Mouse (Mus musculus): ENCODE results near the gene Apip. TPM values are rescaled to one million over a fixed set of nuclear protein-coding genes. Genes with fewer than 3 reads are reported as not detected.

Gene Apip
- 20.5 and 35.4 TPM in 2 replicates for polyA plus RNA-seq (2011; ENCODE audit: insufficient read depth, insufficient read length, low replicate concordance, missing spikeins)

DNA sequence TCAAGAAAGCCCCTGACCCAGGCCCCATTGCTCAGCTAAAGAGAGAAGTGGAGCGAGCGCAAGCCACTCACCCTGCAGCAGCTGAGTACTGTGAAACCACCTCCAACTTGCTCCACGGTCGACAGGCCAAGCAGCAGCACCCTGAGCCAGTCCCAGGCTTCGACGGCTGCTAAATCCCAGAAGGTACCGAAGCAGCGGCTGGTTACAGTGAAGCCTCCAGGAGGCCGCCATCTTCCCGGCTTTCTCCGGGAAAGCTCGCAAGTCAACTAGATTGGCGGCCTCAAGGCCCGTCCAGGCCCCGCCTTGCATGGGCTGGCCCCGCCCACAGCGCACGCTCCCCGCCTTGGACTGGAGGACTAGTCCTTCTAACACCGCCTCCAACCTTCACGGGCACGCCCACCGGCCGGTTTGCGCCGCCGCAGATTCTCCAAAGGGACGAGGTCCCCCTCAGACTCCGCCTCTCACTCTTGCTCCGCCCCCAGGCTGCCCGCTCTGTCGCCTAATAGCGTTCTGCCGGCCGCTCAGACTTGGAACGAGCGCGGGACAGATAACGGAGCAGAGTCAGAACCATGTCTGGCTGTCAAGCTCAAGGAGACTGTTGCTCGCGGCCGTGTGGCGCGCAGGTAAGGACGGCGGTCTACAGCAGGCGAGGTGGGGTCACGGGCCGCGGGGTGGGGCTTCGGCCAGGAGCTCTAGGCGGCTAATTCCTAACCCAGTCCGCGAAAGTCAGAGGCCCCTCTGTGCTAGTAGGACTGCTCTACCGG, at the start of gene Apip, which contains the start of gene Pdhx:
Gene Apip (plus strand): TSS at position 457 of the 764 bp plus-strand sequence.
Gene Pdhx (minus strand): TSS at position 295 of the 764 bp plus-strand sequence.
- Histone ChIP-seq H3K4me3 (replicated peaks; ENCODE audit: control insufficient read depth, low read depth, low read length) (peak within 1 kb of the TSS; percentile 96), H3K27ac (ENCODE audit: control insufficient read depth, insufficient read depth, low read depth, low read length, poor library complexity) (peak within 1 kb of the TSS; percentile 88), H3K4me1 (ENCODE audit: control insufficient read depth, insufficient read depth, low read length) (no peaks in the 10 kb centered on the region)
- TF ChIP-seq CTCF (IDR thresholded peaks at IDR 0.05; ENCODE audit: control insufficient read depth, insufficient read depth, low read length) (no peak), POLR2A (IDR thresholded peaks at IDR 0.05; ENCODE audit: borderline replicate concordance, control insufficient read depth, low read depth, low read length) (peak; percentile 68; the same call in 1 of the 2 replicates)
- WGBS, result under 1% methylated on average over 55 of the region's 55 CpGs

DNA sequence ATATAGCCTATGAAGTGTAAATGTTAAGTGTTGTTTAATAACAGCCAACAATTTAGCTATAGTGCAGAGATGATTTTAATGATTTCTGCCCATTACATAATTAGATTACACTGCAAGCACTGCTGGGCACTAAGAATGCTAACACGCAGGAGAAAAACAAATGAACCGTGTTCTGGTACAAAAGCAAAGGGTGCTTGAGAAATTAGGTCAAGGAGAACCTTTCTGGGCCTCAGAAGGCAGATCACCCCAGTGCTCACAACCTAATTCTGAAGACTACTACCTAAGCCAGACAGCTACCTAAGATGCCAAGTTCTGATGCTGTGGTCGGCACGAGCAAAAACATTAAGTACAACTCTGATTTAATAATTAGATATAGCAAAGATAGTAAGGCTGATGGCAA, 35.6 kb upstream of the Apip start:
- WGBS, result 88% methylated on average over 4 of the region's 4 CpGs
- H3K4me1 ChIP-seq (ENCODE audit: control insufficient read depth, insufficient read depth, low read length), result no peaks in the 10 kb centered on the region
- TF ChIP-seq CTCF (IDR thresholded peaks at IDR 0.05; ENCODE audit: control insufficient read depth, insufficient read depth, low read length), result no peak
- TF ChIP-seq POLR2A (IDR thresholded peaks at IDR 0.05; ENCODE audit: borderline replicate concordance, control insufficient read depth, low read depth, low read length), result no peak
- no peak overlapping the region for H3K4me3 ChIP-seq (replicated peaks; ENCODE audit: control insufficient read depth, low read depth, low read length)
- no peak overlapping the region for H3K27ac ChIP-seq (ENCODE audit: control insufficient read depth, insufficient read depth, low read depth, low read length, poor library complexity)

DNA sequence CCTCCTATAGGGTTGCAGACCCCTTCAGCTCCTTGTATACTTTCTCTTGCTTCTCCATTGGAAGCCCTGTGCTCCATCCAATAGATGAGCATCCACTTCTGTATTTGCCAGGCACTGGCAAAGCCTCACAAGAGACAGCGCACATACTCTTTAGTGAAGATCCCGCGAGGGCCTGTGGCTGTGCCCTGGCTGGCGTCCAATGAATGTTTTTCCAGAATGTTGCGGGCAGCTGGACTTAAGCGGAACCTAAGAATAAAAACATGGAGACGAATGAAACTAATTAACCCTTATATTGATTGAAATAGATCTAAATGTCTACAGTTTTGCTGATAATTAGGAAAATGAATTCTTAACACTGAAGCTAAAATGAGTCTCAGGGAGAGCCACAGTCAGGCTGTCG, 32.6 kb upstream of the Apip start:
- 92% methylated on average over 8 of the region's 8 CpGs for WGBS
- Histone ChIP-seq H3K27ac (ENCODE audit: control insufficient read depth, insufficient read depth, low read depth, low read length, poor library complexity) (no peak overlapping the region), H3K4me1 (ENCODE audit: control insufficient read depth, insufficient read depth, low read length) (no peaks in the 10 kb centered on the region), H3K4me3 (replicated peaks; ENCODE audit: control insufficient read depth, low read depth, low read length) (no peak overlapping the region)
- TF ChIP-seq POLR2A (IDR thresholded peaks at IDR 0.05; ENCODE audit: borderline replicate concordance, control insufficient read depth, low read depth, low read length), result no peak
- TF ChIP-seq CTCF (IDR thresholded peaks at IDR 0.05; ENCODE audit: control insufficient read depth, insufficient read depth, low read length), result no peak

DNA sequence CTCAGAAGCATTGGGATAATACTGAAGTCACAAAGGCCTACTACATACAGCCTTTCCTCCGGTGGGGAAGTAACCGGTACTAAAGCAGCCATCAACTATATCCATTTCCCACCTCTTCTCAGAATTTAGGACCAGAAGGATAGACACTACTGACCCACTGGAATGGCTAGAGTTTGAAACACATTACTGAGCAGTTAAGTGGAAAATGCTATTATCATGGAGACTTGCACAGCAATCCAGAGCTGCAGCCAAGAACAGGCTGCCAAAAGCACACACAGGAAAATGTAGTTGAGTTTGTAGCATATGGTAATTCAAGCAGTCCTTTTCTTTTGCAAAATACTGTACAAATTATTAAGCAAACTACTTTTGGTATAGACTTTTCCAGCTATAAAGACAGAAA, 28.2 kb upstream of the Apip start:
- Histone ChIP-seq H3K4me3 (replicated peaks; ENCODE audit: control insufficient read depth, low read depth, low read length) (no peak overlapping the region), H3K27ac (ENCODE audit: control insufficient read depth, insufficient read depth, low read depth, low read length, poor library complexity) (no peak overlapping the region), H3K4me1 (ENCODE audit: control insufficient read depth, insufficient read depth, low read length) (no peaks in the 10 kb centered on the region)
- TF ChIP-seq CTCF (IDR thresholded peaks at IDR 0.05; ENCODE audit: control insufficient read depth, insufficient read depth, low read length), result no peak
- no peak for TF ChIP-seq POLR2A (IDR thresholded peaks at IDR 0.05; ENCODE audit: borderline replicate concordance, control insufficient read depth, low read depth, low read length)
- whole genome bisulfite sequencing, result 91% methylated on average over 2 of the region's 2 CpGs

DNA sequence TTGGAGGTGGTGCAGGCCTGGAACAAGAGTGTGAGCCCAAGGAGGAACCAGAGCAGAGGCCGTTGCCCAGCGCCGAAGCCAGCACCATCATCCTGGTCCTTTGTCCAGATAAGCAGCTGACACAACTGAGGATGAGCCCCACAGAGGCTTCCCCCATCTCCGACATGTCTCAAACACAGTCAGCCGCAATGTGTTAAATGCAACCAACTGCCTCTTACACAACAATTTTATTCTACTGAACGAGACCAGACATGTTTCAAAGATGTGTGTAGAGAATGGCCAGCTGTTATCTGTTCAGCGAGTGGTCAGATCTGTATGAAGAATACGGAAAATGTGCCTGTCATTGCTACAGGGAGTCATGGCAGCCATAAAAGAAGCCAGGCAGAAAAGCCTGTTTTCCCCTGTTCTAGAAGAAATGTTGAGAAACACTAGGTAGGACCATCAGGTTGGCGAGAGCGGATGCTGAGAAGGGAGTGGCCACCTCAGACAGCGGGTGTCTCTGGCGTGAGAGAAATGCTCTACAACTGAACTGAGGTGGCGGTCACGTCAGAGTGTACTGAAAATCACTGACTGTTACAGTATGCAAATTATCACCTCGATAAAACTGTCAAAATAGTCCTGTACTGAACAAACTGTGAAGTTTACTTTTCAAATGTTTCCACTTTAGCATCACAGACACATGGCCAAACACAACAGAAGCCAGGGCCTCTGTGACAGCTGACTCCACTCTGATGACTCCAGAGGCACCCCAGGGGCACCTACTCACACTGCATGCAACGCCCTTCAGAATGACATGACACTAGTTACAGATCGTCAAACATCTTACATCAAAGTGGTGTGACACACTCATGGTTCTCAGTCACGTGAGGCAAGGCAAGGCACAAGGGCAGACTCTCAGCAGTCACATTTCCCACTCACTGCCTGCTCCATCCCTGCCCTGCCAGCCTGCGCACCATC, 21.3 kb upstream of the Apip start:
- no peak for TF ChIP-seq CTCF (IDR thresholded peaks at IDR 0.05; ENCODE audit: control insufficient read depth, insufficient read depth, low read length)
- TF ChIP-seq POLR2A (IDR thresholded peaks at IDR 0.05; ENCODE audit: borderline replicate concordance, control insufficient read depth, low read depth, low read length), result no peak
- 75% methylated on average over 19 of the region's 19 CpGs for WGBS
- no peak overlapping the region for H3K27ac ChIP-seq (ENCODE audit: control insufficient read depth, insufficient read depth, low read depth, low read length, poor library complexity)

DNA sequence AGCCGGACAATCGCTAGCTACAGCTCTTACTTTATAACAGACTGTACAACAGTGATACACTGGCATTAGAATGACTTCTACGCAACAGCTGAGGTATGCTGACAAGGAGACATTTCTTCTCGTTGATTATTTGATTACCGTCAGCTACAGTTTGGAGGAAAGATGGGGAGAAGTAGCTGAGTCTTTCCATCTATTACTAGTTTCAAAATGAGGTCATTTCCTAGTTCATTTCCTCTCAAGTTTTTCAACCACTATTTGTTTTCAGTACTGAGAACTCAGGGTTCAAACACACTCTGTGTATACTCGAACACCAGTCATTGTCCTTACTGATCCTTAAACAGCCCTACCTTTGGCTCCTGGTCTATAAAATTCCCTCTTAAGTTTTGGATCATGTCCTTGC, 17.7 kb upstream of the Apip start:
- TF ChIP-seq CTCF (IDR thresholded peaks at IDR 0.05; ENCODE audit: control insufficient read depth, insufficient read depth, low read length) (no peak), POLR2A (IDR thresholded peaks at IDR 0.05; ENCODE audit: borderline replicate concordance, control insufficient read depth, low read depth, low read length) (no peak)
- Histone ChIP-seq H3K4me1 (ENCODE audit: control insufficient read depth, insufficient read depth, low read length) (no peaks in the 10 kb centered on the region; the same call in 1 of the 2 replicates), H3K4me3 (replicated peaks; ENCODE audit: control insufficient read depth, low read depth, low read length) (no peak overlapping the region), H3K27ac (ENCODE audit: control insufficient read depth, insufficient read depth, low read depth, low read length, poor library complexity) (no peak overlapping the region)
- 88% methylated on average over 6 of the region's 6 CpGs for WGBS

More for the DNA sequence above, 21.3 kb upstream of the Apip start:
- H3K4me1 ChIP-seq (ENCODE audit: control insufficient read depth, insufficient read depth, low read length), result no peaks in the 10 kb centered on the region
- no peak overlapping the region for H3K4me3 ChIP-seq (replicated peaks; ENCODE audit: control insufficient read depth, low read depth, low read length)

DNA sequence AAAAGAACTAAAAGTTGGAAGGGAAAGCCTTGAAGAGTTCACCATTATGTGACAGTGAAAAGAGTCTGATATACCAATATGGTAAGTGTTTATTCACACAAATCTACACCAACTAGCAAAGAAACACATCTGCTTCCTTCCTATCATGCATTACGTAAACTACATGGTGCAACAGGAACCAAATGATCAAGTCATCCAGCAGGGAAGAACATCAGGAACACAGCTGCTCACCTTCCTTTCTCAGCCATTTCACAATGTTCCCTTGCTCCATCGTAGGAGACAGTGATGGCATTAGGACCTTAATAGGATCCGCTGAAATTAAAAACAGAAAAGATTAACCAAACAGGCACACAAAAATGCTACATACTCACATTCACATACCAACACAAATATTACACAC, 15.2 kb upstream of the Apip start:
- 44% methylated on average over 3 of the region's 3 CpGs for WGBS
- TF ChIP-seq POLR2A (IDR thresholded peaks at IDR 0.05; ENCODE audit: borderline replicate concordance, control insufficient read depth, low read depth, low read length) (no peak), CTCF (IDR thresholded peaks at IDR 0.05; ENCODE audit: control insufficient read depth, insufficient read depth, low read length) (no peak)
- Histone ChIP-seq H3K4me1 (ENCODE audit: control insufficient read depth, insufficient read depth, low read length) (no peaks in the 10 kb centered on the region; the same call in 1 of the 2 replicates), H3K4me3 (replicated peaks; ENCODE audit: control insufficient read depth, low read depth, low read length) (no peak overlapping the region), H3K27ac (ENCODE audit: control insufficient read depth, insufficient read depth, low read depth, low read length, poor library complexity) (no peak overlapping the region)

DNA sequence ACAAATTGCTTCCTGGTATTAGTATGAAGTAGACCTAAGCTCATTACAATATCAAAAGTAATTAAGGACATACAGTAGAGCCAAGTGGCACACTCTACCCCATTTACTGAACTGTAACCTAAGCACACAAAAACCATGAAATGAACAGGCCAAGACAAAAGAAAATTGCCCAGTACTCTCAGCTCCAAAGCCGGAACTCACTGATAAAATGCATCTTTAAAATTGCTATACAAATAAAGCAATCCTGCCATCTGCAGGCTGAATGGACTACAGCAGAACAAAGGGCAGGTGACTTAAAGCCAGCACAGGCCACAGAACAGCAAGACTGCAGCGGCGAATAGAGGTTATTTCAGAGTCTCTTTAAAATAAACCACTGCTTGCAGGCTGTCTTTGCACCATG, 10.6 kb upstream of the Apip start:
- H3K27ac ChIP-seq (ENCODE audit: control insufficient read depth, insufficient read depth, low read depth, low read length, poor library complexity), result no peak overlapping the region
- no peaks in the 10 kb centered on the region; the same call in 1 of the 2 replicates for H3K4me1 ChIP-seq (ENCODE audit: control insufficient read depth, insufficient read depth, low read length)
- WGBS, result 24% methylated on average over 3 of the region's 3 CpGs
- no peak overlapping the region for H3K4me3 ChIP-seq (replicated peaks; ENCODE audit: control insufficient read depth, low read depth, low read length)
- TF ChIP-seq POLR2A (IDR thresholded peaks at IDR 0.05; ENCODE audit: borderline replicate concordance, control insufficient read depth, low read depth, low read length) (no peak), CTCF (IDR thresholded peaks at IDR 0.05; ENCODE audit: control insufficient read depth, insufficient read depth, low read length) (peak; percentile 39)
